Mouse (Mus musculus) testis, postnatal 14 days (tissue): ENCODE results near the gene Kctd11.

Experiments used
- DNase-seq: peaks from one replicate; pipeline ENCODE4 v3.0.0; 2021; ENCODE audit warnings: low spot score

Kctd11 gene

GRCm38 (mm10) chr11:69912716-69913530 is 31.7 kb upstream of the Kctd11 start:
- DNase-seq: no peak

DNA sequence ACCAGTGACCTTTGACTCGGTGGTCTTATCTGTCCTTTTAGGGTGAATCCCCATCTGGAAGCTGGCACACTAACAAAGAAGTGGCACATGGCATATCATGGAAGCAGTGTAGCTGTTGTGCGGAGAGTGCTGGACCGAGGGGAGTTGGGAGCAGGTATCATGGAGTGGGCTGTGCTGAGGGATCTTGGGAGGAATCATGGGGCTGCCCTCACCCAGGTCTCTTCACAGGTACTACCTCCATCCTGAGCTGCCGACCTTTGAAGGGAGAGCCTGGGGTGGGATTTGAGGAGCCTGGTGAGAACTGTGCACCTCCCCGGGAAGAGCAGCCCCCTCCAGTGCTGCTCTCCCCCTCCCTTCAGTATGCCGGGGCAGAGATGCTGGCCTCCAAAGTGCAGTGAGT is 30.5 kb upstream of the Kctd11 start:
- no peak for DNase-seq

DNA sequence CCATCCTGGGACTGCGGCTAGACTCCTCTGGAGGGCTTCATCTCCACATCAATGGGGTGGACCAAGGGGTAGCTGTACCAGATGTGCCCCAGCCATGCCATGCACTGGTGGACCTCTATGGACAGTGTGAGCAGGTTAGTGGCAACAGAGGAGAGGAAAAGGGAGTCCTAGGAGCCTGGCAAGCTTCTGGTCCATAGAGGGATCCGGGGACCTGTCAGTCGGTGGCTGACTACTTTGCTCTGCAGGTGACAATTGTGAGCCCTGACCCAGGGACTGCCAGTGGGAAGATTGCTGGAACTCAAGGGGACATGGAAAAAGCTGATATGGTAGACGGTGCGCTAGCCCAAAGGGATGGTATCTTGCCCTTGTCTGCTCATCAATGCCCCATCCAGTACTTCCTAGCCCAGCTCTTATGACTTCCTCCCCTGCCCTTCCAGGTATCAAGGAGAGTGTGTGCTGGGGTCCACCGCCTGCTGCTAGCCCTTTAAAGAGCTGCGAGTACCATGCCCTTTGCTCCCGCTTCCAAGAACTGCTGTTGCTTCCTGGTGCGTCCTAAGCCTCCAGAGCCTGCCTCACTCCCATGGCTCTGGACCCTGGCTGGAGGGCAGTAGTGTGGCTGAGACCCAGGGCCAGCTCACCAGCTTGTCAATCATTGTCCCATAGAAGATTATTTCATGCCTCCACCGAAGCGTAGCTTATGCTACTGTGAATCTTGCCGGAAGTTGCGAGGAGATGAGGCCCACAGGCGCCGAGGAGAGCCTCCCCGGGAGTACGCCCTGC is 29.8 kb upstream of the Kctd11 start:
- no peak for DNase-seq

DNA sequence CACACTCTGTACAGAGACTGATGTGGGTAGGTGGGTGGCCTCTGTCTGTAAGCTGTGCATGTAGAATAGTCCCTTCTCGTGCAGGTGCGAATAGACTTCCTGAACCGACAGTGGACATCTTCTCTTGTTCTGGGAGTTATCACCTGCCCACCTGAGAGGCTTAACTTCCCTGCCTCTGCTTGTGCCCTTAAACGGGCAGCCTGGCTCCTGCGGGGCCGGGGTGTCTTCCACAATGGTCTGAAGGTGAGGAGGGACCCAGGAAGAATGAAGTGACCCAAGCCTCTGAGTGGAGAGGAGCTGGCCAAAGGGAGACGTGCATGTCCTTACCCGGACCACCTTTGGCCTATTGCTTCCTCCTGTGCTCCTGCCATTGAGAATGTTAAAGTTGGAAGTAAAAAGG is 29.0 kb upstream of the Kctd11 start:
- no peak for DNase-seq

DNA sequence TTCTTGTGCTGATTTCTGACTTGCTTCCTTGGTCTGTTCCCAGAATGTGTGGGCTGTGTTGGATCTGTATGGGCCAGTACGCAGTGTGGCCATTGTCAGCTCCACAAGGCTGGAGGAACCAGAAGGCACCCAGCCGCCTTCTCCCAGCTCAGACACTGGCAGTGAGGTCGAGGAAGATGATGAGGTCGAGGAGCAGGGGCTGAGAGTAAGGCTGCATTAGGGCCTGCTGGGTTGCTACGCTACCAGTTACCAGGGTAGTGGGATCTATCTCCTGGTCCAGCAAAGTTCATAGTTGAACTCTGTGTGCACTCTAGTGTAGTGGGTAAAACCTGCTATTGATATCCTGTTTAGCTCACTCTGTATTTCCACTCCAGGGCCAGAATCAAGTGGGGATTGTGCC is 28.0 kb upstream of the Kctd11 start:
- DNase-seq: no peak

DNA sequence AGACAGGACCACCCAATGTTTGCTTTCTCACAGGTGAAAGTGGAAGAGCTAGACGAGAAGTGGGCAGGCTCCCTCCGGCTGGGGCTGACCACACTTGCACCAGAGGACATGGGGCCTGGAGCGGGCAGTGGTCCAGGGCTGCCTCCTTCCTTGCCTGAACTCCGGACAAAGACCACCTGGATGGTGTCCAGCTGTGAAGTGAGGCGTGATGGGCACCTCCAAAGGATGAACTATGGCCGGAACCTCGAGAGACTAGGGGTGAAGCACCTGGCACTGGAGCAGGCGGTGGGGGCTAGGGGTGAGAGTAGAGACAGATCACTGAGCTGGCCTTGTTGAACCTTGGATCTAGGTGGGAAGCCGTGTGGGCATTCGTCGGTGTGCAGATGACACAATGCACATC is 27.4 kb upstream of the Kctd11 start:
- DNase-seq: no peak

DNA sequence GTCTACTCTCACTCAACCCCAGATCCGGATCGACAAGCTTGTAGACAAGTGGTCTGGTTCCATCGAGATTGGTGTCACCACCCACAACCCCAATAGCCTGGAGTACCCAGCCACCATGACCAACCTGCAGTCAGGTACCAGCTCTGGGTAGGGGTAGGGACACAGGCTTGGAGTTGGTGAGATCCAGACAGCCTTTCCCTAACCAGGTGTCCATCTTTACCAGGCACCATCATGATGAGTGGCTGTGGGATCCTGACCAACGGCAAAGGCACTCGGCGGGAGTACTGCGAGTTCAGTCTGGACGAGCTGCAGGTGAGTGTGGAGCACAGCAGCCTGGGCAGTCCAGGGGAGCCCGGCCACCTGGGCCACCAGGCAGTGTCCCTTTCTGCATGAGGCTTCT is 23.1 kb upstream of the Kctd11 start:
- no peak for DNase-seq

DNA sequence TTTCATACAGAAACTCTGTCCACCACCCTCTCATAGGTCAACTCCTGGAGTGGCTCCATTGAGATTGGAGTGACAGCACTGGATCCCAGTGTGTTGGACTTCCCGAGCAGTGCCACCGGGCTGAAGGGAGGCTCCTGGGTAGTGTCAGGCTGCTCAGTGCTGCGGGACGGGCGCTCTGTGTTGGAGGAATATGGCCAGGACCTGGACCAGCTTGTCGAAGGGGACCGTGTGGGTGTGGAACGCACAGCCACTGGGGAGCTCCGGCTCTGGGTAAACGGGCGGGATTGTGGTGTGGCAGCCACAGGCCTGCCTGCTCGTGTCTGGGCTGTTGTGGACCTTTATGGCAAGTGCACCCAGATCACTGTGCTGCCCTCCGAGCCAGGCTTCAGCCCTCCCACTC is 21.8 kb upstream of the Kctd11 start:
- DNase-seq: no peak

DNA sequence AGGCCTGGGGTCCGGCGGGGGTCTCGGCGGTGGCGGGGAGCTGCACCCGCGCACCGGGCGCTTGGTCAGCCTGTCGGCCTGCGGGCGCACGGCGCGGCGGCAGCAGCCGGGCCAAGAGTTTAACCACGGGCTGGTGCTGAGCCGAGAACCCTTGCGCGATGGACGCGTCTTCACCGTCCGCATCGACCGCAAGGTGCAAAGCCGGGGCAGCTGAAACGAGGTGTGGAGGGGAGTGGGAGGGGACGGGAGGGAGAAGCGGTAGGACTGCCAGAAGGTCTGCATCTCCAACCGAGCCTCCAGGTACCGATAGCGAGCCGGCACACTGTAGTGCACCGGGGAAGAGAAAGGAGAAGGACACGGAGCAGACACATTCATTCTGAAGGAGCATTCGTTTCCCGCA is 20.8 kb upstream of the Kctd11 start:
- DNase-seq: no peak

DNA sequence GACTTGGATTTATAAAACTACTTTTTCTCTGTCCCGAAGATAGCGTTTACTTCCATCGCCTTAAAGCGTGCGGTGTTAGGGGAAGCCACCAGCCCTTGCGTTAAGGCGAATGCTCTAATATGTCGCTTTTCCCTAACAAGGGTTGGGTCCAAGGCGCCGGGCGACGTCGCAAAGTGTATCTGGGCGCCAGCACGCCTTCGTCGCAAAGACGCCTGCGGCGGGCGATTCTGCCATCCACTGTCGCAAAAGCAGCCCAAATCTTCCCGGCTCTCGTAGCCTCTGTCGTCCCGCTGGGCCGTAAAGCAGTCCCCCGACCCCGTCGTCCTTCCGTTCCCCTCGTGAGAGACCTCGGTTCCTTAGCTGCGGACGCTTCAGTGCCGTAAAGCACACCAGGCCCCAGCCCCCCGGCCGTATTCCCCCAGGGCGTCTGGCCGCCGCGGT is 20.2 kb upstream of the Kctd11 start:
- DNase-seq: peak; percentile 99

DNA sequence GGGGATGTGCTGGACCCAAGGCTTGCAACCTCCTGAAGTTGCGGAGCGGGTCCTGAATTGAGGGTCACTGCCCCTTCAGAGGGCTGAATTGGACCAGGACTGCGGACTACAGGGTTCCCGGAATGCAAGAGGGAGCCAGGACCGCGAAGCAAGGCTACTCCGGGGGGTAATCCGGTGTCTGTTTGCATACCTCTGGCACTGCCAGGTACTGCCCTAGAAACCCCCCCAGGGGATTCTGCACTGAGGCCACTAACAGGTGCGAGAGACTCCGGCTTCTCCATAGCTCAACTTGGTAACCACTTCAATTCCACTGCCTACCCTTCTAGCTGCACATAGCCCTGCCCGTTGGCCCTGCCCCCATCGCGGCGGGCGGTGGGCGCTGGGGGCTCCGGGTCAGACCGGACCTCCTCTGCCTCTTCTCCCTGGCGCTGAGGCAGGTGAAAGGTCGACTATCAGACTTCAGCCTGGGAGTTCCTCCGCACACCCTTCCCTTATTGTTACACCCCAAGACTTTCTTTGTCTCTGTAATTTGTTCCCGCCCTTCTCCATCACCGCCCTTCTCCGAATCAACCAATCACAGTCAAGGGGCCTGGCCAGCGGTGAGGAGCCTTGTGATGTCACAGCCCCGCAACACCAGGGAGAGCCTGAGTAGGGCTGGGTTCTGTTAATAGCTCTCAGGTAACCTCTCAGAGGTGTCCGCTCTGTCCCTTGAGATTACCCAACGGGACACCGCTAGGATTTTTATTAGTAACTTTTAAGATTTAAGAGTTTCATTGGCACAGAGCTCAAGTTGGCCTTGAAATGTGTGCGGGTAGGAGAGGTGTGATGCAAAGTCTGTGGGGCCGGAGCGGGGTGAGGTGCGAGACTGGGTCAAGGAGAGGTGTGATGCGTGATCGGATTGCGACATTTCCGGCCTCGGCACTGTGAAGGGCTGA is 19.5 kb upstream of the Kctd11 start, which contains the start of the genes 2810408A11Rik and Neurl4:
Gene 2810408A11Rik (minus strand): TSS at position 517 of the 935 bp plus-strand sequence.
Gene Neurl4 (plus strand): TSS at position 602 of the 935 bp plus-strand sequence.
- DNase-seq: peak; percentile 93

DNA sequence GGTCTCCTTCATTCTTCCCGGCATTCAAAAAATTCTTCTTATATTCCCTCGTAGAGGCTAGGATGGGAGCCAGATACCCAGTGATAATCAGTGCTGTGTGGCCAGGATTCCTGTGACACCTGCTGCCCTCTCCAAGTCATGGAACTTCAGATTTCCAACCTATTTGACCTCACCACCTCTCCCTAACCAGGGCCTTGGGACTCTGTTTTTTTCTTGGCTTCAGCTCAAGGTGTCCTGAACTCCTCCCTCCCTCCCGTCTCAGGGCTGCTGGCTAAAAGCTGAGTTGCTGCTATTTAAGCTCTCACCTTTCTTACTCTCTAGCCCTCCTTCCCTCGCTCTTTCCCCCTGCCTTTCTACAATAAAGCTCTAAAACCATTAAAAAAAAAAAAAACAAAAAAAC is 18.7 kb upstream of the Kctd11 start:
- no peak for DNase-seq

DNA sequence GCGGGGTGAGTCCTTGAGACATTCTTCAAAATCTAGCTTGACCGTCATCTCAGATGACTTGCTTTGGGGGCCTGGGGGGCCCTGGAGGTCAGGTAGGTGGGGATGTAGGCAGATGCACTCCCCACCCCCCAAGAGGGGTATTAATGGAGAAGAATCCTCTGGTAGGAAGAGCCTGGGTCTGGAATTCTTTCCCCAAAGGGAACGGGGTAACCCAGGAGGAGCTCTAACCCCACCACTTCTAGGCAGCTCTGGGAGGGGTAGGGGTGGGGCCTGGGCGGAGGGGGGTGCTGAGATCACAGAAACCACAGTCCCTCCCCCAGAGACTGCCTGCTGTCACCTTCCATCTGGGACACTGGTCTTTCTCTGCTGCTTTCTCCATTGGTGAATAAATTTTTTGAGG is 14.1 kb upstream of the Kctd11 start, which contains the start of gene Acap1:
Gene Acap1 (minus strand): TSS at position 249 of the 400 bp plus-strand sequence.
- no peak for DNase-seq

GRCm38 (mm10) chr11:69894671-69895070 is 13.5 kb upstream of the Kctd11 start:
- no peak for DNase-seq

GRCm38 (mm10) chr11:69891482-69891881 is 10.3 kb upstream of the Kctd11 start:
- peak; percentile 54 for DNase-seq

DNA sequence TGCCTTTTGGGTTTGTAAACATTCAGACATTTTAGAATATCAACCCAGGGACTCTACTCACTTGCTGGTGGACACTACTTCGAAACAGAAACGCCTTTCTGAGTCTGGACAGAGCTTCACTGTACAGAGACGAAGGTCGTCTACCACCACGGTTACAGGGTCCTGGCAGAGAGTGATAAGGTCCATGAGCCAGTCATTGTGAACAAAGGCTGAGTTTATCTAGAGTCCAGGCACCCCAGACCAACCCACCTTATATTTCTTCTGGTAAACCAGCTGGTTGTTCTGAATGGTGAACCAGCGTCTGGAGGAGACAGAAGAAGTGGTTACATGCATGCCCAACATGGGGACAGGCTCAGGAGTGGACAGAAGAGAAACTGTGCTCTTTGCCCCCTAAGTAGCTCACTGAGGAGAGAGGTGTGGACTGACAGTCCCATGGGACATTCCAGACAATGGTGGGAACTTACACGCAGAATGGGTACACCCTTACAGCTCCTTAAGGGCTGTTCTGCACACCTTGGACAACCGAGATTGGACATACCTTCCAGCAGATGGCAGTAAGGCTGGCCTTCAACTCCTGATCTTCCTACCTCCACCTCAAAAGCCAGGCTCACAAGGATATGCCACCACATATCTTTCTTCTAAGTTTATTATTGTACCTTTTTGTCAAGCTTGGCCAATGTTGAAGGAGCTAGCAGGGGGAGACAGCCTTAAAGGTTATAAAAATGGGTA is 5.9 kb upstream of the Kctd11 start:
- DNase-seq: no peak

DNA sequence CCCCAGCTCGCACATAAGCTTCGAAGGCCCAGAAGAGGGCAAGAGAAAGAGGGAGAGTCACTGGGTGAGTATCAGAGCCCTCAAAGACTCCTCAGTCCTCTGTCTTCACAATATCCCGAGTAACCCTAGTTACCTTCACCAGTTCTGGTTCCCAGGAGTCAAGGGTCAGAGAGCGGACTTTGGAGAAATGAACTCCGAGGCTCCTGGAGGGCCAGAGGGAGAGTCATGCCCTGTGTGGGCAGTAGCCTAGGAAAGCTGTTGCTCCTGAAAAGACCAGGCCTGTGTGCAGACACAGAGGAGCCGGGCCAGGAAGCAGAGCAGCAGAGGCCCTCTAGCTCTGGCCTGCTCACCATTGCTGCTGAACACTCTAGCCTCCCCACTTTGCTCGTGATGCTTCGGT is 3.5 kb upstream of the Kctd11 start:
- no peak for DNase-seq

GRCm38 (mm10) chr11:69884240-69884639 is 3.0 kb upstream of the Kctd11 start:
- DNase-seq: no peak

- no peak for DNase-seq
Measured at GRCm38 (mm10) chr11:69883527-69884151, 2.4 kb upstream of the Kctd11 start.

- DNase-seq: no peak
Measured at GRCm38 (mm10) chr11:69883066-69883465, 1.9 kb upstream of the Kctd11 start.
